Mouse (Mus musculus) CH12.LX (cell line): ENCODE data around the gene Wipi2. TPM values are rescaled to one million over a fixed set of nuclear protein-coding genes. Genes with fewer than 3 reads are reported as not detected.

ENCODE experiments used
- DNase-seq: peaks from one replicate; pipeline ENCODE4 v3.0.0-alpha.2; 2013; ENCODE audit errors: extremely low read depth
- H3K27ac ChIP-seq: 2 replicates; pipeline ENCODE4 v1.5.1; 2012; ENCODE audit warnings: low read depth, mild to moderate bottlenecking, control low read depth, moderate library complexity; ENCODE audit not compliant: insufficient read depth
- H3K27me3 ChIP-seq: replicated peaks from 2 replicates; pipeline ENCODE3; 2012; ENCODE audit warnings: inconsistent platforms
- H3K36me3 ChIP-seq, 2 experiments: replicated peaks in 1 of 2; 2 replicates each; pipeline versions ENCODE3 to v1.6.1; 2012; ENCODE audit warnings: inconsistent platforms in 1 of 2, low read length in 1 of 2, mild to moderate bottlenecking in 1 of 2, mixed read lengths in 1 of 2, moderate library complexity in 1 of 2; ENCODE audit not compliant: control insufficient read depth in 1 of 2, insufficient read depth in 1 of 2
- H3K4me1 ChIP-seq, 2 experiments: 2 replicates each; pipeline ENCODE4 v1.6.1; 2012; ENCODE audit warnings: inconsistent platforms in 1 of 2, moderate library complexity in 1 of 2; ENCODE audit not compliant: insufficient read depth in 2 of 2, control insufficient read depth in 1 of 2
- H3K4me2 ChIP-seq: 2 replicates; pipeline ENCODE4 v1.6.1; 2012; ENCODE audit warnings: low read depth, mild to moderate bottlenecking, control low read depth; ENCODE audit not compliant: poor library complexity, insufficient read depth, severe bottlenecking
- H3K4me3 ChIP-seq, 3 experiments: fragments of 150-350 bp in 1 of 3; sonication (generic) in 1 of 3; replicated peaks in 1 of 3; 2 replicates each; pipeline versions ENCODE3 to v1.5.1; 2011 to 2012; ENCODE audit warnings: low read depth in 2 of 3, low read length in 2 of 3, mild to moderate bottlenecking in 2 of 3, moderate library complexity in 2 of 3, control low read depth in 1 of 3, improper control_type of control experiment in 1 of 3, inconsistent platforms in 1 of 3, mixed read lengths in 1 of 3; ENCODE audit not compliant: poor library complexity in 1 of 3
- H3K79me2 ChIP-seq: replicated peaks from 2 replicates; pipeline ENCODE4 v1.6.1; 2012; ENCODE audit warnings: mild to moderate bottlenecking, moderate library complexity; ENCODE audit not compliant: control insufficient read depth, poor library complexity, insufficient read depth, severe bottlenecking; ENCODE audit errors: extremely low read depth
- H3K9ac ChIP-seq: 2 replicates; pipeline ENCODE4 v1.6.1; 2012; ENCODE audit warnings: low read depth, mild to moderate bottlenecking, control low read depth, moderate library complexity; ENCODE audit not compliant: insufficient read depth
- H3K9me3 ChIP-seq: replicated peaks from 2 replicates; pipeline ENCODE3; 2012; ENCODE audit warnings: low read length, inconsistent platforms, mixed read lengths
- CHD1 ChIP-seq: IDR thresholded peaks from 2 replicates; pipeline ENCODE4 v1.6.1; 2012; ENCODE audit warnings: low read depth, low read length, improper control_type of control experiment, inconsistent platforms
- CTCF ChIP-seq, 2 experiments: IDR thresholded peaks in 1 of 2; conservative IDR thresholded peaks in 1 of 2; 2 replicates each; pipeline ENCODE4 v1.5.1; 2011 to 2012; ENCODE audit warnings: low read depth in 2 of 2, low read length in 2 of 2, improper control_type of control experiment in 1 of 2, inconsistent platforms in 1 of 2, mild to moderate bottlenecking in 1 of 2, moderate library complexity in 1 of 2
- E2F4 ChIP-seq: IDR thresholded peaks from 2 replicates; pipeline ENCODE4 v1.6.1; 2011; ENCODE audit warnings: low read depth, low read length, improper control_type of control experiment; ENCODE audit not compliant: insufficient replicate concordance
- ELF1 ChIP-seq: IDR thresholded peaks from 2 replicates; pipeline ENCODE4 v1.6.1; 2014; ENCODE audit warnings: low read depth, mild to moderate bottlenecking, inconsistent platforms, low read length, improper control_type of control experiment
- EP300 ChIP-seq: IDR thresholded peaks from 2 replicates; pipeline ENCODE4 v1.6.1; 2011; ENCODE audit warnings: low read length, improper control_type of control experiment
- ETS1 ChIP-seq: conservative IDR thresholded peaks from 2 replicates; pipeline ENCODE4 v1.6.1; 2012; ENCODE audit warnings: low read depth, mild to moderate bottlenecking, inconsistent platforms, low read length, improper control_type of control experiment, moderate library complexity
- GABPA ChIP-seq: IDR thresholded peaks from 2 replicates; pipeline ENCODE4 v1.6.1; 2012; ENCODE audit warnings: low read depth, low read length, improper control_type of control experiment, inconsistent platforms; ENCODE audit not compliant: insufficient replicate concordance
- HCFC1 ChIP-seq: IDR thresholded peaks from 2 replicates; pipeline ENCODE4 v1.6.1; 2012; ENCODE audit warnings: low read depth, mild to moderate bottlenecking, inconsistent platforms, low read length, improper control_type of control experiment
- JUND ChIP-seq: conservative IDR thresholded peaks from 2 replicates; pipeline ENCODE4 v1.6.1; 2011; ENCODE audit warnings: low read depth, low read length, improper control_type of control experiment
- MAX ChIP-seq: IDR thresholded peaks from 2 replicates; pipeline ENCODE4 v1.6.1; 2011; ENCODE audit warnings: low read length, improper control_type of control experiment
- MYC ChIP-seq: IDR thresholded peaks from 2 replicates; pipeline ENCODE4 v1.6.1; 2011; ENCODE audit warnings: low read depth, mild to moderate bottlenecking, improper control_type of control experiment, low read length
- NELFE ChIP-seq: IDR thresholded peaks from 2 replicates; pipeline ENCODE4 v1.6.1; 2011; ENCODE audit warnings: low read depth, low read length, improper control_type of control experiment
- NRF1 ChIP-seq: IDR thresholded peaks from 2 replicates; pipeline ENCODE4 v1.6.1; 2014; ENCODE audit warnings: low read depth, mild to moderate bottlenecking, inconsistent platforms, low read length, improper control_type of control experiment, moderate library complexity
- POLR2A ChIP-seq: IDR thresholded peaks from 2 replicates; pipeline ENCODE4 v1.6.1; 2011; ENCODE audit warnings: low read depth, mild to moderate bottlenecking, improper control_type of control experiment, low read length
- POLR2AphosphoS2 ChIP-seq: IDR thresholded peaks from 2 replicates; pipeline ENCODE4 v1.6.1; 2011; ENCODE audit warnings: low read depth, low read length, improper control_type of control experiment
- RAD21 ChIP-seq: IDR thresholded peaks from 2 replicates; pipeline ENCODE4 v1.6.1; 2011; ENCODE audit warnings: low read depth, mild to moderate bottlenecking, low read length, improper control_type of control experiment, moderate library complexity
- TCF12 ChIP-seq: IDR thresholded peaks from 2 replicates; pipeline ENCODE4 v1.6.1; 2014; ENCODE audit warnings: low read depth, mild to moderate bottlenecking, inconsistent platforms, low read length, improper control_type of control experiment
- UBTF ChIP-seq: IDR thresholded peaks from 2 replicates; pipeline ENCODE4 v1.6.1; 2012; ENCODE audit warnings: low read depth, mild to moderate bottlenecking, inconsistent platforms, low read length, improper control_type of control experiment, moderate library complexity
- USF2 ChIP-seq: conservative IDR thresholded peaks from 2 replicates; pipeline ENCODE4 v1.6.1; 2011; ENCODE audit warnings: low read depth, low read length, improper control_type of control experiment
- ZKSCAN1 ChIP-seq: IDR thresholded peaks from 2 replicates; pipeline ENCODE4 v1.6.1; 2012; ENCODE audit warnings: low read depth, inconsistent platforms, low read length, improper control_type of control experiment, borderline replicate concordance
- ZMIZ1 ChIP-seq: IDR thresholded peaks from 2 replicates; pipeline ENCODE4 v1.6.1; 2012; ENCODE audit warnings: low read depth, mild to moderate bottlenecking, inconsistent platforms, low read length, improper control_type of control experiment
- dilution Hi-C: fragments of 300-500 bp; cut with MboI; formaldehyde crosslinking; loops from 2 replicates; pipeline ENCODE4 v1.14.3; 2020; ENCODE audit warnings: low sequenced_read_pairs; ENCODE audit not compliant: extremely low pct_unique_long_range_greater_than_20kb, extremely low pct_ligation_motif_present
- in situ Hi-C: fragments of 300-500 bp; cut with MboI; formaldehyde crosslinking; loops from 3 replicates; pipeline ENCODE4 v1.14.3; 2019; ENCODE audit warnings: low sequenced_read_pairs, low pct_ligation_motif_present, low pct_unique_long_range_greater_than_20kb, mixed read lengths
- polyA plus RNA-seq: library from polyadenylated mRNA; unstranded; fragments of >175 nt; gene quantifications from 2 replicates; pipeline ENCODE4 v1.2.1, GENCODE M21; 2012; ENCODE audit warnings: low read depth; ENCODE audit not compliant: insufficient read length
- total RNA-seq, 2 experiments: library from RNA; depleted of rRNA; stranded (reverse); fragments of 300-350 nt in 1 of 2; fragments of >200 nt in 1 of 2; gene quantifications; 2 replicates each; pipeline ENCODE4 v1.2.3; 2012 to 2014

The Wipi2 gene
- total and polyA plus RNA-seq, 3 experiments: 38.0 to 47.4 (median 43.4) TPM

DNA sequence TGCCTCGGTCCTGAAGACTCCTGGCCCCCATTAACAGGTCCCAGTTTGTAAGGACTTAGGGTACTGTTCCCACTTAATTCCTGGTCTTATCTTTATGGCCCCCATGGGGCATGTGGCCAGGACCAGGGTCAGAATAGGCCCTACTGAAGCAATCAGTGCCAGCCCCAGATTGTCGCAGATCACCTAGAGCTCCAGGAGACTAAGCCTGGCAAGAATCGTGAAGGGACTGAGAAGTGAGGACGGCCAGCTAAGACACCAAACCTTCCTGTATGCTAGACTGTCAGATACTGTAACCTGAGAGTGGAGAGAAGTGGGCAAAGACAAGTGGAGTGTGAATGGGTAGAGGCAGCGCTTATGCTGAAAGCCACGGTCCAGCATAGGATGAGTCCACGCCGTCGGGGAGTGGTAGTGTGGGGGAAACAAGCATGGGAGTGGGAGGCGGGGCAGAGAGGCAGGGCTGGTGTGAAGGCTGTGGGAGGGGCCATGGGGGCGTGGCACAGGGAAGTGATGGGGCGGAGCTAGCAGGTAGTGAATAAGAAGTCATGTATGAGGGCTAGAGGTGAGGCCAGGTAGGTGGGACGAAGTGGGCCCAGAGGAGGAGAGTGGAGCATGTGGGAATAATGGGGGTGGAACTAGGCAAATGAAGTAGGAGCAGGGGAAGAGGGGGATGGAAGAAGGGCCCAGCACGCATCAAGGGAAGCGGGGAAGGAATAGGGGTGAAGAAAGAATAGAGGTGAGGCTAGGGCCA lies 73.5 kb downstream of the Wipi2 start:
- Histone ChIP-seq H3K36me3 (no peaks in the 10 kb centered on the region), H3K9ac (no peak overlapping the region), H3K27ac (no peak overlapping the region), H3K79me2 (no peaks in the 10 kb centered on the region), H3K27me3 (peaks cover 67% of the 10 kb centered on the region), H3K9me3 (peaks cover 5% of the 10 kb centered on the region), H3K4me1 (peaks cover 0 to 3% of the 10 kb centered on the region in 2 experiments; a peak in 2 of 4 replicates), H3K4me3 (no peak overlapping the region), H3K4me2 (no peak overlapping the region)
- DNase-seq: no peak
- dilution Hi-C loops (no loop called here), in situ Hi-C loops (loop anchor here (25.0 kb wide), 1 partner anchor 114 kb away; no protein-coding TSS in a partner anchor)
- TF ChIP-seq NRF1 (no peak), POLR2A (no peak), HCFC1 (no peak), MAX (no peak), ZKSCAN1 (no peak), UBTF (no peak), CHD1 (no peak), JUND (no peak)

DNA sequence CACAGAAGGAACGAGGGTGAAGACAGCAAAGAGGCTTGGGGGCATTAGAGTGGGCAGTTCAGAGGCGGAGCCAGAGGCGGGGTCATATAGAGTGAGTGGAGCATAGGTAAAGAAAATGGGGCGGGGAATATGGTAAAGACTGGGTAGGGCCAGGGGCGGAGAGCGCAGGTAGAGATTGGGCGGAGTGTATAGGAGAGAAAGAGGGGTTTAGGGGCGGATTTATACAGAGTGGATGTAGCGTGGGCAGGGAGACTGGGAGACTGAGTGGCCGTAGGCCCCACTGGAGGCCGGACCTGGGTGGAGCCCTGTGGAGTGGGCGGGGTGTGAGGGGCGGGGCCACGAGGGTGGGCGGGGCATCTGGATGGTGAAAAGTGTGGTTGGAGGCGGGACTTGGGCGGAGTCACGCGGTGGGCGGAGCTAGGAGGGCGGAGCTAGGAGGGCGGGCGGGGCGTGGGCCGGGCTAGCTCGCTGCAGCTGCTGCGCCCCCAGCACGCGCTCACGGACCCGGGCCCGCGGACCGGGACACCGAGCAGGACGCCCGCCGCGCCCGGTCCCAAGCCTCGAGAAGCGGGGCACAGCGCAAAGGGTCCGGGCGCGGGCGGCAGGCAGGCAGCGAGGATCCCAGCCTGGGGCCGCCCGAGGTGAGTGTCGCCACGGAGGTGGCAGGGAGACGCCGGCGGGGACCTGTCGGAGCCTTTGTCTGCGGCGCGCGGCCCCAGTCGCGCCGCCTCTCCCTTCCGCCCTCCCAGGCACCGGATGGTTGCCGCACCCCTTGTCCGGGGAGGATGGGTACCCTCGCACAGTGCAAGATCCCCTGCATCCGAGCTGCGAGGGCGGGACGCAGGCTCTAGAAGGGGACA lies 74.4 kb downstream of the Wipi2 start:
- dilution Hi-C loops (no loop called here), in situ Hi-C loops (loop anchor here (25.0 kb wide), 1 partner anchor 115 kb away; no protein-coding TSS in a partner anchor)
- H3K9ac ChIP-seq: no peak overlapping the region
- H3K36me3 ChIP-seq: no peaks in the 10 kb centered on the region
- DNase-seq: no peak
- H3K27ac ChIP-seq: no peak overlapping the region
- H3K4me1 ChIP-seq: peaks cover 0 to 3% of the 10 kb centered on the region in 2 experiments; a peak in 2 of 4 replicates
- H3K9me3 ChIP-seq: peaks cover 5% of the 10 kb centered on the region
- no peaks in the 10 kb centered on the region for H3K79me2 ChIP-seq
- TF ChIP-seq RAD21 (no peak), E2F4 (no peak), JUND (no peak), GABPA (no peak), MYC (no peak), ZMIZ1 (no peak), USF2 (no peak), ETS1 (no peak), ELF1 (no peak), CTCF (conservative IDR thresholded peaks at IDR 0.05 in 1 of 2, IDR thresholded peaks at IDR 0.05 in 1 of 2; ENCODE audit: low read depth in 2 of 2, low read length in 2 of 2) (no peak), MAX (no peak), POLR2AphosphoS2 (no peak), EP300 (no peak), TCF12 (no peak), NELFE (no peak), ZKSCAN1 (no peak), POLR2A (no peak)
- no peak overlapping the region for H3K4me2 ChIP-seq
- H3K27me3 ChIP-seq: peaks cover 62% of the 10 kb centered on the region
- no peak overlapping the region for H3K4me3 ChIP-seq
